Mouse (Mus musculus) heart, postnatal 10 days (tissue): ENCODE results near the gene Larp4b. TPM values are rescaled to one million over a fixed set of nuclear protein-coding genes. Genes with fewer than 3 reads are reported as not detected.
A peak's percentile ranks its signal among the peaks of the same experiment; 100 is the strongest.
"Not testable (repeated sequence)": the region's sequence is repeated elsewhere in the genome, so short reads cannot be mapped to it uniquely, and the experiment has no call there.

ENCODE experiments used
- DNase-seq, 2 experiments: peaks; one replicate each; pipeline ENCODE4 v3.0.0; 2021
- intact Hi-C: fragments of 180-260 bp; cut with DNase I; formaldehyde crosslinking; loops from one replicate; pipeline ENCODE4 v1.15.1; 2025
- total RNA-seq, 2 experiments: library from RNA; stranded (reverse); gene quantifications; 2 replicates each; pipeline ENCODE4 v1.2.3; 2021

The Larp4b gene
- 10 to 100 TPM; 78.4 to 81.5 TPM for total RNA-seq

DNA sequence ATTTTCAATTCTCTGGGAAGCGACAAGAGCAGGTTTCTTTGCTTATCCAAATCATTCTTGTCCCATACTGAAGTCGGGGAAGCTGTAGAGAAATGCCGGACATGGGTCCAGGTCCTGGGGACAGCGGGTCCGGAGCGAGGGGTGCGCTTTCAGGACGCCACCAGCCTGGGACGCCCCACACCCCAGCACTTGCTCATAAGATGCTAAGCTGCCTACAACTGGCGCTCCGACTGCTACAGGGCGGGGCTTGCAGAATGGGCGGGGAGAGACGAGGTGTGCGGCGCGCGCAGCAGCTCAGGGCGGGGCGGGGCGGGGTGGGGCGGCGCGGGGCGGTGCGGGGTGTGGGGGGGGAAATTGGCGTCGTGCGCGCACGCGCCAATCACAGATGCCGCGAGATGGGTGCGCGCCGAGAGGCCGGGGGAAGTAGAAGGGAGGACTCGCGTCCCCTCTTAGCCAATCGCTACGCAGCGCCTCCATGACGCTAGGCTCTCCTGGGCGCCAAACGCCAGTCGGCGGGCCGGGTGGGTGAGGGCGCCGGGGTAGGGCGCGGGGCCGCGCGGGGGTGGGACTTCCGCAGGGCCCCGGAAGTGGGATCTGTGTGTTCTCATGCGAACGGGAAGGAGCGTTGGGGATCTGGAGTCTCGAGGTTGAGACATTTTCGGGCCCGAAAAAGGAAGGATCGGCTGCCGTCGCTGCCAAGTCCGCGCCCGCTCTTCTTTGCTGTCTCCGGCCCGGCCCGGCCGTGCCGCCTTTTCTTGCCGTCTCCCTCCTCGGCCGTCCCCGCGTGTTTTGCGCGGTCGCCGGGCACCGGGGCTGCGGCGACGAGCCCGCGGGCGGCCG lies at the start of gene Larp4b:
TSS of gene Larp4b (plus strand) at position 566 of the 840 bp plus-strand sequence.
- intact Hi-C loops, result loop anchor here (1.0 to 5.0 kb wide), 3 partner anchors 97 to 226 kb away; partner anchors contain the start of genes Gtpbp4 and Idi1
- peak; percentile 97 to 98 for DNase-seq

DNA sequence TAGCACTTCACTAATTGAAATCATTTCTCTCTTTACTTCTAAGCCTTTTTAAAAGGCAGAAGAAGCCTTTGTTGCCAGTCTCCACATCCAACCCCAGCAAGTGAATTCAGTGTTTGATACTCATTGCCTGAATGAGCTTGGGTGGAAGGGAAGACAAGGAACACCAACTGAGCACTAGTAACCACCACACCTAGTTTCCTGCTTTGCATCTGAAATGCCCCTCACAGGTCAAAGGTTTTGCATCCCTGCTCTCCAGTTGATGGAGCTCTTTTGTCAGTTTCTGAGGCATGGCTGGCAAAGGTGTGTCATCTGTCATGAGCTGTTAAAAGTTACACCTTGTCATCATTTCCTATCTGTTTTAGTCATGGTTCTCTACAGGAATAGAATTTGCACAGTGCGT lies 49.0 kb upstream of the Larp4b start:
- no peak for DNase-seq
- intact Hi-C loops, result no loop called here

DNA sequence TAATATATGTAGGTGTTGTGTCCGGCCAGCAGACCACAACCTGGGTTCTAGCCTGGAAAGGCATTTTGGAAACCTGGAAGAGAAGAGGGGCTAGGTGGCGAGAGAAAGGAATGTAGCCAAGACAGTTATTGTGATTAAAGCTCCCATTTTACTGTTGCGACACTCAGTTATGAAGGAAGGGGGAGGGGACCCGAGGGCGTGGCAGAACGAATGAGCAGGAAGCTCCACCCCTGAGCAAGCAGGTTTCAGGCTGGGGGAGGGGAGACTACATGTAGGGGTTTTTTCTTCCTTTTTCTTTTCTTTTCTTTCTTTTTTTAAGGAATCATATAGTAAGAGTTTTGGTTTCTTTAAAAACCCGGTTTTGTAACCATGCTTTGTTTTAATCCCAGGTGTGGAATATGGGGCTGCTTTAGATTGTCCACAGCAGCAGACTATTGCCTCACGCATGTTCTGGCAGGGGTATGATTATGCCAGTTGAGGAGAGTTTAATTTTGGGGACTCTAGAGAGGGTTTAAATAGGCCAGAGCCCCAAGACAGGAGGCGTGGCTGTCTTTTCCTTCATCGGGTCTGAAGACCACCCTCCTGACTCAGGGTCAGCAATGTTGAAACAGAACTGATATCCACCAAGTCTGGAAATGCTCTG lies 41.5 kb upstream of the Larp4b start:
- intact Hi-C loops, DNase-seq: not testable (repeated sequence)

DNA sequence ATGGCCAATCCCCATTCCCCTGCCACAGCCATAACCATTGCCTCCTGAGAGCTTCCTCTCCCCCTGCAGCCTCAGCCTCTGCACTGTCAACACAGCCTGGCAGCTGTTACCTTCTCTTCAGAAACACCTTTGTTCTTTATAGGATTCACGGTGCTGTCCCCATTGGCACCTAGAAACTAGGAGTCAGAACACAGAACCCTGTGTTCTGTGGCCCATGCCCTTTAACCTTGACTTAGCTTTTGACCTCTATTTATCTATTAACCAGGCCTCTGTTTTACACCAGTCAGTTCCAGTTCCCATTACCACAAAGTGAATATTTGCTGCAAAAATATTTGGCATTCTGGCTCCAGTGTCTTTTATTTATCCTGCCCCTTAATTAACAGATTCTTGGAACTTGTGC lies 36.4 kb upstream of the Larp4b start:
- intact Hi-C loops, result no loop called here
- no peak for DNase-seq

DNA sequence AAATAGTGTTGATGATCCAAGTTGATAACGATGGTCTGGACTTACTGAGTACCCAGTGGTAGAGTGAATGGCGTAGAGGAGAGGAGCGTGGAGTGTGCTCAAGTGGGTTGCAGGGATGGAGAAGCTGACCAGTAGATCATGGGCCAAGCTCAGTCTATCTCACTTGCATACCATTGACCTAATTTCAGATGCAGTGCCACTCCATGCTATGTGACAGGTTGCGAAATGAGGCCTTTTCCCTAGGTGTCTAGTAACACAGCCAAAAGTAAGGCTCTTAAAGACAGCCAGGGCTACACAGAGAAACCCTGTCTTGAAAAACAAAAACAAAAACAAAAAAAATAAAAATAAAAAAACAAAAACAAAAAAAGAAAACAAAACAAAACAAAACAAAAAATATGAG lies 35.0 kb upstream of the Larp4b start:
- no peak for DNase-seq
- intact Hi-C loops, result no loop called here

- peak; percentile 5 for DNase-seq
- intact Hi-C loops, result no loop called here
Observed at GRCm38 (mm10) chr13:9061394-9061793, 32.3 kb upstream of the Larp4b start.

- DNase-seq, result peak; percentile 31 to 37
- intact Hi-C loops, result no loop called here
Observed at GRCm38 (mm10) chr13:9064196-9064595, 29.5 kb upstream of the Larp4b start.

DNA sequence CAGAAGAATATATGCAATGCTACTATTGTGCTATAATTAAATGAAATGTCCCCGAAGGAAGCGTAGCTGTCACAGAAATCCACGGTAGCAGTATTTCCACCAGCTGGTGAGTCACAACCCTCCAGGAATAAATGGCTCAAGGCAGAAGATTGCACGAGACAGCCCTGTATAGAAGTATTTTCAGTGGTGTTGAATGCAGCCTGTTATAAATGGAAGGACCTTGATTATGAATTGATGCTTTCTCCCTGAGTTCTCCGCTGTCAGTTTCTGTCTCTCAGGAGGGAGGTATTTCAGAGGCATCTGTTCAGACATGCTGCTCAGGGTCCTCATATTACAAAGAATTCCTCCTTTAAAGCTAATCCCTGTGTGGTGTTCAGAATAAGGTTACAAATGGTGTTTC lies 27.6 kb upstream of the Larp4b start:
- intact Hi-C loops, result no loop called here
- DNase-seq, result no peak

- DNase-seq, result no peak
- intact Hi-C loops, result no loop called here
Observed at GRCm38 (mm10) chr13:9071008-9071407, 22.7 kb upstream of the Larp4b start.

GRCm38 (mm10) chr13:9073818-9074217 lies 19.9 kb upstream of the Larp4b start:
- no peak for DNase-seq
- intact Hi-C loops, result no loop called here

- DNase-seq, result no peak
- intact Hi-C loops, result no loop called here
Observed at GRCm38 (mm10) chr13:9075825-9076592, 17.7 kb upstream of the Larp4b start.

GRCm38 (mm10) chr13:9082128-9082883 lies 11.4 kb upstream of the Larp4b start:
- intact Hi-C loops, result no loop called here
- no peak for DNase-seq

DNA sequence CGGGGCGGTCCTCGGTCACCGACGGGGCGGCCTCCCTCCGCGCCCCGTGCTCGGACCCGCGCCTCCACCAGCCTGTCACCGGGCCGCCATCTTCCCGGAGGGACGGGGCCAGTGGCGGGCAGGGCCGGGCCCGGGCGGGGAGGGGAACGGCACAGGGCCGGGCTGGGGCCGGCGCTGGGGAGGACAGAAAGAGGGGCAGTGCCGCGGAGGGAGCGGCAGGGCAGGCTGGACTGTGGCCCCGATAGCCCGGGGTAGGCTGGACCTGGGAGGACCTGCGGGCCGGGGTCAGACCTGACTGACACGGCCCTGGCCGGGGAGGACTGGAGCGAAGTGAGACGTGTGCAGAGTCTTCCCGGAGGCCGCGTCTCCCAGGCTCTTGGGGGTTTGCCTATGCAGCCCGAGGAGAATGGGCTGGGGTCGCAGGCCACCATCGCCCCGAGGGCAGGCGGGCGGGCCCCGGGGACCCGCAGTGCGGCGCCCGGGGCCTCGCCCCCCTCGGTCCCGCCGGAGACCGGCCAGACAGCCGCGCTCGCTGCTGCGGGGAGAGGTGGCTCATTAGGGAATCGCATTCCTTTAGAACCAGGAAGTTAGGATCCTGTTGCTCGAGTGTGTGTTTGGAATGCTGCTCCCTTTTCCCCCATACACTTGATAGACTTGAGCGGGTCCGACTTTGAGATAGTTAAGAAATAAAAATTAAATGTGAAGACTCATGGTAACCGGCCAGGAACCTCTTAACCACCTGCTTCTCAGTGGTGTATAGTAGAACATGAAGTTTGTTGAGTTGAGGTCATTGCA lies 702 bp downstream of the Larp4b start:
- intact Hi-C loops, result loop anchor here (5.0 kb wide), 2 partner anchors 207 to 227 kb away; partner anchors contain the start of gene Idi1
- peak; percentile 46 to 57 for DNase-seq

DNA sequence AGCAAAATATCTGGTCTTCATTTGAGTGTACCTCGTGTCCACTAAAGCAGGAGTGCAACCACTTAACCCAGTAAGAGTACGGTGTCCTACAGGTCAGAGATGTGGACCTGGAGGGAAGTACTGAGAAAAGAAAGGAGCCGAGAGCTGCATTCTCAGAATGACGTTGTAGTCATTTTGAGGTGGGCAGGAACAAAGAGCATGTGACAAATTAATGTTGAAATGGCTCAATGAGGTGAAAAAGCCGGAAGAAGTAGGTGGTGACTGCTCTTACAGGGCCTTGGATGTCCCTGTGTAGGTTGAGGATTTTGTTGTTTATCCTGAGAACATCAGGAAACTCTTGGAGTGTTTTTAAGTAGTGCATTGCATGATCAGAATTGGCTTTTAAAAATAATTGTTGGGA lies 5.6 kb downstream of the Larp4b start:
- intact Hi-C loops, result no loop called here

DNA sequence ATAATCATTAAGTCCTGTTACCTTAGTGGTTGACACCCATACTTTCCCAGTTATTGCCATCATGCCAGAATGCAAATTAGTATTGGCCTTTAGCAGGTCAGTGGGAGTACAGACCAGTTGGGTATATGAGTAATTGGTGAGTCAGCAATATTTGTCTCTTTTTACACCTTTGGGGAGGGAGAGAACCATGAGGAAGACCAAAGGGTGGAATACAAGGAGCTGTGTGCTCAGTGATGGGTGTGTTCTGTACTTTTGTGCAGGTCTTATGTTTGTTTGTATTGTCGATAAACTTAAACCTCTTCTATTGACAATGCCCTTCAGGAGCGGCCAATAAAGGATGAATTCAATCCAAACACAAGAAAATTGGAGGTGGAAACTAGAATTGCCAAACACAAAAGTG lies 6.8 kb downstream of the Larp4b start:
- intact Hi-C loops, result no loop called here
- no peak for DNase-seq

More for the DNA sequence above, 5.6 kb downstream of the Larp4b start:
- no peak for DNase-seq

DNA sequence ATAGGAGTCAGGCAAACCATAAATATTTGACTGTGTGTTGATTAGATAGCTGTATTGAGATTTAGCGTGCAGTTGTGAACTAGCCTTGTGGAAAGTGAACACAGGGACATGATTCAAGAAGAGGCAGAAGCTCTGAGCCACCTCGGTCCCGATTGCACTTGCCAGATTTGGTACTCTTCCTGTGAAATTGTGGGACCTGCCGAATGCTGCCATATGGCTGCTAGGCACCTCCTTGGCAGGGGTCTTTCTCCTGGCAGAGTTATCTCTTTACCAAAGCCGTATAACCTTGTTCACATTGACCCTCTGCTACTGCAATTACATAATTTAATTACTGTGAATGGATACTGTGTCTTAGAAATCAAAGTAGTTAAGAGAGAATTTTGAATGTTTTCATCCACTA lies 12.6 kb downstream of the Larp4b start:
- no peak for DNase-seq
- intact Hi-C loops, result no loop called here

DNA sequence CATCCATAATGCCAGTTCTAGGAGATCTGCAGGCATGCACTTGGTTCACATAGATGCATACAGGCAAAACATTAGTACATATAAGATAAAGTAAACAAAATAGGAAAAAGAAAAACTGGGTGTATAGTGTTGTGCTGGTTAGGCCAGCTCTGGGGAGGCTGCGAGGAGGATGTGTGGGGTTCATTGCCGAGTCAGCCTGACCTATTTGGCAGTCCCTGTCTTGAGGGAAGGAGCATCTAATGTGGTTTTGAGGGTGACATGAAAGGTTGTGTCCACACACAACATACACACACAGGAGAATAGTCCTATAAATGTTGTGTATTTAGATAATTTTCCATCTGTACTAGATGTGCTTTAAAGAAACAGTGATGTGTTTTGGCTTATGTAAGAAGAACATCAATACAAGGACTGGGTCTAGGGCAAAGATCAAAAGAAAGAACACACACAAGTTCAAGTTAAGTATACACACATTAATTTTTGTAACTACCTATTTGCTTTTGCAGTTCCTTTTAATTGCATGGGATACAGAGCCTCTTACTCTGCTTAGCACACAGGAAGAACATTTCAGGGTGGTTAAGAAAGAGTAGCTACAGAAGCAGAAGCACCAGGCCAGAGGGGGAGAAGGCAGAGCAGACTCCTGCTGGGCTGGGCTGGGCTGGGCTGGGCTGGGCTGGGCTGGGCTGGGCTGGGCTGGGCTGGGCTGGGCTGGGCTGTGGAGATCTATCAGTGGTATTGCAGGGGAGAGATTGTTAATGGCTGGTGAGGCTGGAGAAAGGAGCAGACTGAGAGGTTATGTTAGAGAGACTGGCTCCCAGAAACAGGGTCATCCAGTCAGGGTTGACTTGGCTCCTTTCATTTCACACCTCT lies 13.5 kb downstream of the Larp4b start:
- no peak for DNase-seq
- intact Hi-C loops, result no loop called here

DNA sequence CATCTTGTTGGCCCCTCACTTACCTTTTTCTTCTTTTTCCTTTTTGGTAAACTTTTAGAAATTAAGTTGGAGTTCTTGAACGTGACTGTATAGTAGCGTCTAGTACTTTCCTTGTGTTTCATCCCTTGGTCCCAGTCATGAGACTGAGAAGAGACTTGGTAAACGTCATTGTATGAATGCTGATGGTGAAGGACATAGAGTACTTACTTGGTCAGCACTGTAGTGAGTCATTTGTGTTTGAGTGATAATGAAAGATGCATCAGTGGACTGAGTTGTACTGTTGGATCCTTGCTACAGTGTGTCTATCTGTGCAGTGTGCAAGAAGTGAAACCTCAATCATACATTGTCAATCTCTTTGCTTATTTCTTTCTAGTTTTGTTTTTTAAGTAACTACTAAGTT lies 20.1 kb downstream of the Larp4b start:
- no peak for DNase-seq

More for the DNA sequence above, 20.1 kb downstream of the Larp4b start:
- intact Hi-C loops, result no loop called here
